Mouse (Mus musculus): ENCODE measurements at regions not wholly inside any gene's neighbourhood (a gene's known extent, or its start where the extent isn't known, plus 50 kb on each side); places are given as distances from the start of the nearest gene placed in this dataset.

DNA sequence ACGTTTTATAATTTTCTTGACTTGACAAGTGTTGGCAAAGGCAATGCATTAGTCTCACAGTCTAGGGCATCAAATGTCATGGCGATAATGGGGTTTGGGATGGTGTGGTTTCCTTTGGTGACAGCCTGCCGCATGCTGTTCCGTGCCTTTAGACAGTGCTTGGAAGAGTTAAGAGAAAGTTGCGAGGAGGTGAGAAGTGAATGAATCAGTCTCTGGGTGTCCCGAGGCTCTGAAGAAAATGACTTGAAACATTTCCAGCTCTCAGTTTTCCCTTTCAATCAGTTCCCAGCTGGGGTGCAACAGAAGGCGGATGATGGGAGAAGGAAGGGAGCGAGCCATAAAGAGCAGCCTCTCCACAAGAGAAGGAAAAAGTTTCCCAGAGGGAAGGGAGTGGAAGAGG lies 211.0 kb upstream of the Pdcd1 start:
- Histone ChIP-seq H3K27me3 (ENCODE audit: control insufficient read depth, insufficient read depth, low read length) (no peaks in the 10 kb centered on the region), H3K4me1 (replicated peaks; ENCODE audit: control insufficient read depth, insufficient read depth, low read length) (no peaks in the 10 kb centered on the region), H3K36me3 (ENCODE audit: control insufficient read depth, insufficient read depth, low read length) (no peaks in the 10 kb centered on the region), H3K27ac (ENCODE audit: control insufficient read depth, insufficient read depth, low read length) (no peak overlapping the region), H3K4me3 (ENCODE audit: control insufficient read depth, insufficient read depth, low read length) (no peak overlapping the region)
- WGBS = 91% methylated on average over 8 of the region's 8 CpGs
- no peak for DNase-seq
- TF ChIP-seq CTCF (IDR thresholded peaks at IDR 0.05; ENCODE audit: borderline replicate concordance, control insufficient read depth, extremely low read depth, insufficient read depth, low read length, poor library complexity) (no peak), POLR2A (IDR thresholded peaks at IDR 0.05; ENCODE audit: control insufficient read depth, extremely low read depth, insufficient read depth, low read length, poor library complexity) (no peak)

DNA sequence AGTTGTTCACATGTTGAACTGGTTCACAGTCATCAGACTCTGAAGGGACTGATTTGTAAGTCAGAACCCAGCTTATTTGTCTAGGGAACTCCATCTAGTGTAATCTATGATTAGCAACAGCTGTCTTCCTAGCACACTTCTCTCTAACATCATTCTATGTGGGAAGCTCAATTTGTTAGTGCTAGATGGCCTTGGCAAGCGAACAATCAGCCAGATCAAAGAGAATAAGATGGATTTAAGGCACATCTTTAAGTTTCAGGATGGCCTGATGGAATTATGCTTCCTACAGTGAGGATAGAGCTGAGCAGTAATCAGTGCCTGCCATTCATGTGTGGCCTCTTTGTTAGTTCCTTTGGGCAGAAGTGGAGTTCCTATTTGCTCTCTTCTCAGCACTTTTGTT lies 183.1 kb upstream of the Pdcd1 start:
- DNase-seq = no peak
- Histone ChIP-seq H3K36me3 (ENCODE audit: control insufficient read depth, insufficient read depth, low read length) (no peaks in the 10 kb centered on the region), H3K4me1 (replicated peaks; ENCODE audit: control insufficient read depth, insufficient read depth, low read length) (no peaks in the 10 kb centered on the region), H3K27ac (ENCODE audit: control insufficient read depth, insufficient read depth, low read length) (no peak overlapping the region), H3K4me3 (ENCODE audit: control insufficient read depth, insufficient read depth, low read length) (no peak overlapping the region), H3K27me3 (ENCODE audit: control insufficient read depth, insufficient read depth, low read length) (no peaks in the 10 kb centered on the region)
- TF ChIP-seq CTCF (IDR thresholded peaks at IDR 0.05; ENCODE audit: borderline replicate concordance, control insufficient read depth, extremely low read depth, insufficient read depth, low read length, poor library complexity) (no peak), POLR2A (IDR thresholded peaks at IDR 0.05; ENCODE audit: control insufficient read depth, extremely low read depth, insufficient read depth, low read length, poor library complexity) (no peak)
- 77% methylated on average over 1 of the region's 1 CpGs for WGBS

DNA sequence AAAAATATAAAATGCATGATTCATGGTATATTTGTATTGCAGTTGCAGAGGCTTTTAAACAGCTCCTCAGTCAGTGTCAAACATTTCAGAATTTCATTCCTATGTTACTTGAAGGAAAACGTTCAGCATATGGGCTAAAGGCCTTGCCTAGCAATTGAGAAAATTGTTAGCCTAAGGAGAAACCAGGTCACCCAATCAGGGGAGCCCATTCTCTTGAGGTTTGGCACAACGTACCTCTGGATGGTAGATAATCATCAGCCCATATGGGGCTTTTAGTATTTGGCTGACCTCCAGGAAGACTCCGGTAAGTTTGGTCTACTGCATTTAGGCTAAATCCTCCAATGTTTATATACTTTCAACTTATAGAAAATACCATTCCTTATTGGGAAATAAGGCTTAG lies 168.7 kb upstream of the Pdcd1 start:
- Histone ChIP-seq H3K4me1 (replicated peaks; ENCODE audit: control insufficient read depth, insufficient read depth, low read length) (no peaks in the 10 kb centered on the region), H3K36me3 (ENCODE audit: control insufficient read depth, insufficient read depth, low read length) (no peaks in the 10 kb centered on the region), H3K27ac (ENCODE audit: control insufficient read depth, insufficient read depth, low read length) (no peak overlapping the region), H3K4me3 (ENCODE audit: control insufficient read depth, insufficient read depth, low read length) (no peak overlapping the region), H3K27me3 (ENCODE audit: control insufficient read depth, insufficient read depth, low read length) (no peaks in the 10 kb centered on the region)
- WGBS = 37% methylated on average over 3 of the region's 3 CpGs
- no peak for DNase-seq
- TF ChIP-seq POLR2A (IDR thresholded peaks at IDR 0.05; ENCODE audit: control insufficient read depth, extremely low read depth, insufficient read depth, low read length, poor library complexity) (no peak), CTCF (IDR thresholded peaks at IDR 0.05; ENCODE audit: borderline replicate concordance, control insufficient read depth, extremely low read depth, insufficient read depth, low read length, poor library complexity) (no peak)

DNA sequence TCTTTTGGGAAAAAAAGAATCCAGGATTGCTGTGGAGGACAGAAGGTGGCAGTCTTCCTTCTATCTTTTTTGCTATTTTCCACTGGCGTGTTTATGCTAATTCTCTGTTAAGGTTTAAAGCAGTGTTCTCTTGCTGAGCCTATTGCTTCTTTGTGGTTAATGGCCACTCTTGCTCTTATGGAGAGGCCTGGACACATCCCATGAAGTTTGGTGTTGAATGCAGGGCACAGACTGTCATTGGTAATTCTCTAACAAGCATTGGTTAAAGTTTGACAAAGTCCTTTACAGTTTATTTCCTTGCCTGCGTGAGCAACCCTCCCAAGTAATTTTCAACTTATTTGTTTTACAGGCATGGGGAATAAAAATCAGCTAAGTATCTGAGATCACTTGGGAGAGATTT lies 165.1 kb upstream of the Pdcd1 start:
- TF ChIP-seq CTCF (IDR thresholded peaks at IDR 0.05; ENCODE audit: borderline replicate concordance, control insufficient read depth, extremely low read depth, insufficient read depth, low read length, poor library complexity) = no peak
- no peak for TF ChIP-seq POLR2A (IDR thresholded peaks at IDR 0.05; ENCODE audit: control insufficient read depth, extremely low read depth, insufficient read depth, low read length, poor library complexity)
- Histone ChIP-seq H3K36me3 (ENCODE audit: control insufficient read depth, insufficient read depth, low read length) (no peaks in the 10 kb centered on the region), H3K27ac (ENCODE audit: control insufficient read depth, insufficient read depth, low read length) (no peak overlapping the region), H3K4me1 (replicated peaks; ENCODE audit: control insufficient read depth, insufficient read depth, low read length) (no peaks in the 10 kb centered on the region), H3K4me3 (ENCODE audit: control insufficient read depth, insufficient read depth, low read length) (no peak overlapping the region), H3K27me3 (ENCODE audit: control insufficient read depth, insufficient read depth, low read length) (no peaks in the 10 kb centered on the region)
- no peak for DNase-seq
- WGBS = 95% methylated on average over 2 of the region's 2 CpGs

DNA sequence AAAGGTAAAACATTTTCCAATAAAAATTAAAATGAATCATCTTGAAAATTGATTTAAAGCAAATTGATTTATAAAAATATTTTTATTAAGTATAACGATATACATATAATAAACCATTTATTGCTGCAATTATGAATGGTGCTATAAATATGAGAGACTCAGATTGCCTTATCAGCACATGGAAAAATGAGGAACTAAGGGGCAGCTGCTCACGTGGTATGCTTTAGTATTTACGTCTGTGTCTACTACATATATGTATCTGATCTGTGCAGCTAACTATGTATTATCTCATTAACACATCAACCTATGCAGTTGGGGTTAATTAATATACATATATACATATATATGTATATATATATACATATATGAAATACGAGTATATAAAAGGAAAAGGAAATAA lies 156.6 kb upstream of the Pdcd1 start:
- H3K27me3 ChIP-seq (ENCODE audit: control insufficient read depth, insufficient read depth, low read length) = no peaks in the 10 kb centered on the region
- H3K36me3 ChIP-seq (ENCODE audit: control insufficient read depth, insufficient read depth, low read length) = no peaks in the 10 kb centered on the region
- H3K27ac ChIP-seq (ENCODE audit: control insufficient read depth, insufficient read depth, low read length) = no peak overlapping the region
- 71% methylated on average over 4 of the region's 4 CpGs for WGBS
- H3K4me3 ChIP-seq (ENCODE audit: control insufficient read depth, insufficient read depth, low read length) = no peak overlapping the region
- TF ChIP-seq CTCF (IDR thresholded peaks at IDR 0.05; ENCODE audit: borderline replicate concordance, control insufficient read depth, extremely low read depth, insufficient read depth, low read length, poor library complexity) = no peak
- no peak for TF ChIP-seq POLR2A (IDR thresholded peaks at IDR 0.05; ENCODE audit: control insufficient read depth, extremely low read depth, insufficient read depth, low read length, poor library complexity)
- H3K4me1 ChIP-seq (replicated peaks; ENCODE audit: control insufficient read depth, insufficient read depth, low read length) = no peaks in the 10 kb centered on the region
- DNase-seq = no peak

DNA sequence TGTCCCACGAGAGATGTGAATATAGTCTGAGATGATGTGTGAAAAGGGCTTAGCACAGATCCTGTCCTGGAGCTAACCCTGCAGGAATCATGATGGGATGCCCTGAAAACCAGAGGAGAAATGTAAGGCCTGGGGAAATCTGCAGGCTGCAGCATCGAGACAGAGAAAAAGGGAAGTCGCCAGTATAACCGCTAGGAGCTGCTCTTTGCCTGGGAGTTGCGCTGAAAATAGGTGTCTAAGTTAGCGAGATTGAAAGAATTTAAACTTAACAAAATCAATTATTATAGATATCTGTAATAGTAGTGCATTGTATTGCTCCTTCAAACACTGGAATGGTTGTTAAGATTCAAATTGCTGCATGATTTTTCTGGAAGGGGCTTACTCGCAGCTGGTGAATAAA lies 155.5 kb upstream of the Pdcd1 start:
- no peak for TF ChIP-seq POLR2A (IDR thresholded peaks at IDR 0.05; ENCODE audit: control insufficient read depth, extremely low read depth, insufficient read depth, low read length, poor library complexity)
- TF ChIP-seq CTCF (IDR thresholded peaks at IDR 0.05; ENCODE audit: borderline replicate concordance, control insufficient read depth, extremely low read depth, insufficient read depth, low read length, poor library complexity) = no peak

DNA sequence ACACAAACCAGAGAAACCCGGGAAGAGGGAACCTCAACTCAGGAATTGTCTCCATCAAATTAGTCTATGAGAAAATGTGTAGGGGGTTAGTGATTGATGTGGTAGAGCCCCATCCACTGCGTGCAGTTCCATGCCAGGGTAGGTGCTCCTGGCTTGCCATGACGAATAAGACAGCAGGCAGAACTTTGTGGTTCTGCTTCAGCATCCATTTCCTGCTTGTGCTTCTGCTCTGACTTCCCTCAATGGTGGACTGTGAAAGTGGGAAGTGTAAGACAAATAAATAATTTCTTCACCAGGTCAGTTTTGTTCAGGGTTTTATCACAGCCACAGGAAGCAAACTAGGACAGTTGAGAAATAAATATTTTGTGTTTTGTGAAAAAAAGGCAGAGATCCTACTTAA lies 150.9 kb upstream of the Pdcd1 start:
- 40% methylated on average over 3 of the region's 3 CpGs for WGBS
- no peaks in the 10 kb centered on the region for H3K4me1 ChIP-seq (replicated peaks; ENCODE audit: control insufficient read depth, insufficient read depth, low read length)
- no peak for DNase-seq
- H3K4me3 ChIP-seq (ENCODE audit: control insufficient read depth, insufficient read depth, low read length) = no peak overlapping the region
- no peak for TF ChIP-seq CTCF (IDR thresholded peaks at IDR 0.05; ENCODE audit: borderline replicate concordance, control insufficient read depth, extremely low read depth, insufficient read depth, low read length, poor library complexity)
- no peak for TF ChIP-seq POLR2A (IDR thresholded peaks at IDR 0.05; ENCODE audit: control insufficient read depth, extremely low read depth, insufficient read depth, low read length, poor library complexity)
- no peak overlapping the region for H3K27ac ChIP-seq (ENCODE audit: control insufficient read depth, insufficient read depth, low read length)
- no peaks in the 10 kb centered on the region for H3K36me3 ChIP-seq (ENCODE audit: control insufficient read depth, insufficient read depth, low read length)
- H3K27me3 ChIP-seq (ENCODE audit: control insufficient read depth, insufficient read depth, low read length) = no peaks in the 10 kb centered on the region

More for the DNA sequence above, 155.5 kb upstream of the Pdcd1 start:
- Histone ChIP-seq H3K27ac (ENCODE audit: control insufficient read depth, insufficient read depth, low read length) (no peak overlapping the region), H3K36me3 (ENCODE audit: control insufficient read depth, insufficient read depth, low read length) (no peaks in the 10 kb centered on the region), H3K4me1 (replicated peaks; ENCODE audit: control insufficient read depth, insufficient read depth, low read length) (no peaks in the 10 kb centered on the region), H3K27me3 (ENCODE audit: control insufficient read depth, insufficient read depth, low read length) (no peaks in the 10 kb centered on the region), H3K4me3 (ENCODE audit: control insufficient read depth, insufficient read depth, low read length) (no peak overlapping the region)
- 84% methylated on average over 7 of the region's 7 CpGs for WGBS
- DNase-seq = no peak

Data from thymus, adult 2 months (tissue).